Mouse (Mus musculus) thymus, postnatal 14 days (tissue): ENCODE results near the gene Gltp.
A peak's percentile ranks its signal among the peaks of the same experiment; 100 is the strongest.

Experiments used
- DNase-seq: peaks from one replicate; pipeline ENCODE4 v3.0.0; 2021

Gltp gene

GRCm38 (mm10) chr5:114655721-114656120, 35.1 kb downstream of the Gltp start:
- DNase-seq: no peak

DNA sequence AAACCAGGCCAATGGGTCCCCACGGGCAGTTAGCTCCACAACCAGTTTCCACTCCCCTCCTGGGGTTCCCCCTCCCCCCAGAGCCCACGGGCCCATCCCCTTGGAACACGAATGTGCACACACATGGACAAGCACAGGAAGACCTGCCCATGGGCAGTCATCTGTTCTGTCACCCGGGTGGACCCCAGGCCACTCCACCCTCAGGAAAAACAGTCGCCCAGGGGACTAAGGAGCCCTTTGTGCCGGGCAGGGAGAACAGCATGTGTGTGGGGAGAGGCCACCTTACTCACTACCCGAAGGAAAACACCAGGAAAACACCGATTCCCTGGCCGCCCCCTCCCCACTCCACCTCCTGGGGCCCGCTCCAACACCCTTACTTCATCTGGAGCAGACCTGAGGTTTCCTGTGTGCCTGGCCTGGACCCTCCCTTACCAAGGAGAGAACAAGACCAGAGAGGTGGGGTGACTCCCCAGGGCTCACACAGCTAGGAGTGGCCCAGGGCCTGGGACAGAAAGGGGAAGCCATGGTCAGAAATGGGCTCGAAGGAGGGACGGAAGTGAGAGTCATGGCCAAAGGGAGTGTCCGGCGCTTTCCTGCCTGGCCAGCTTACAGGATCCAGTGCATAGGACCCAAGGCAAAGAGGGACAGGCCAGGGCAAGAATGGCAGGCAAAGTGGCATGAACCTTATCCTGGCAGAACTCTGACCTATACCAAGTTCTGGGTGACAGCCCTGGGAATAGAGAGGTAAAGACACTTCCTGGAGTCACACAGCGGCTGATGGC, 36.9 kb downstream of the Gltp start:
- no peak for DNase-seq

DNA sequence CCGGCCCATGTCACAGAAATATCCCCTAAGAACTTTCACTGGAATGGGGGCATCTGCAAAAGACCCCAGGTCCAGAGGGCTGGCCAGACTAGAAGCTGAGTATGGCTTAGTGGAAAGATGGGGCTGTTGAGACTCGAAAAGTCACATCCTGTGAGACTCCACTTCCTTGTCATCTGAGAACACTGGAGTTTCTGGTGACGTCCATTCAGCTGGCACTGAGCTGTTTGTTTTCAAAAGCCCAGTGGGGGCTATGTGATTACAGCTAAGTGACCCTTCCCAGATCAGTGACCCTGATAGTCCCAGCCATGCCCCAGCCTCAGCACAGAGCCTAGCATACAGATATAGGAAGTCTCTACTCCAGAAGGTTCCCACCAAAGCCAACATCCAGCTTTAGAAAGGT, 39.3 kb downstream of the Gltp start:
- no peak for DNase-seq

DNA sequence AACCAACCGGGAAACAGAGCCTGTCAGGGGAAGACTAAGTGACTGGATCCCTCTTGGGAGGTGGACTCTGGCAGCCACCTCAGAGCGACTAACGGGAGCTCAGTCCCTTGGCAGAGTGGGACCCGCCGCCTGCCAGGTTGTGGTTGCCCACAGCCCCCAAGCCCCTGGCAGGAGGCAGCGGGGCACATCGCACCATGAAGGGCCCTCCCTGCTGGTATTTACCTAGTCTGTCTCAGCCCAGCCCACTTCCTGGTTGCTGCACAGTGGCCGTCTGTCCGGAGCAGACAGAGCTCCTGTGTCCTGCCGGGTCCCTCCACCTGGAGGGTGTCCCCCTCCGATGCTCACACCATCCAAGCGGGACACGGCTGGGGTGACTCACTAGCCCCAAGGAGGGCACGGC, 39.8 kb downstream of the Gltp start:
- DNase-seq: no peak

GRCm38 (mm10) chr5:114648728-114649311, 42.0 kb downstream of the Gltp start:
- no peak for DNase-seq

- peak; percentile 38 for DNase-seq
Measured at GRCm38 (mm10) chr5:114647211-114647974, 43.4 kb downstream of the Gltp start.

- no peak for DNase-seq
Measured at GRCm38 (mm10) chr5:114645916-114646315, 44.9 kb downstream of the Gltp start.

DNA sequence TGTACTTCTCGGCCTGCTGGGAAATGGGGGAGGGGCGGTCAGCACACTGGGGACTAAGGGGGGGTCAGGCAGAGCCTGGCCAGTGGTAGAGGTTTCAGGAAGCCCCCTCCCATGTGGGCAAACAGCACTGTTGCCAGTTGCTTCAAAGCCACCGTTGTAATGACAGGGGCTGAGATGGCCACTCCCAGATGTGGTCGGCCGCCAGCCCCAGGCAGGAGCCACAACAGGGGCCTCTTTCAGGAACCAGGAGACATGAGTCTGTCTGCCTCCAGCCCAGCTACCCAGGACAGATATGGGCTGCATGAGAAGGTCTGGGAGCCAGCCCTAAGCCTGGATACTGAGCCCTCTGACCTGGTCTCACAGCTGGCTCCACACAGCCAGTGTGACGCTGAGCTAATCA, 45.9 kb downstream of the Gltp start:
- no peak for DNase-seq

GRCm38 (mm10) chr5:114640809-114641208, 50.0 kb downstream of the Gltp start:
- DNase-seq: no peak

GRCm38 (mm10) chr5:114639645-114639957, 51.2 kb downstream of the Gltp start:
- no peak for DNase-seq

DNA sequence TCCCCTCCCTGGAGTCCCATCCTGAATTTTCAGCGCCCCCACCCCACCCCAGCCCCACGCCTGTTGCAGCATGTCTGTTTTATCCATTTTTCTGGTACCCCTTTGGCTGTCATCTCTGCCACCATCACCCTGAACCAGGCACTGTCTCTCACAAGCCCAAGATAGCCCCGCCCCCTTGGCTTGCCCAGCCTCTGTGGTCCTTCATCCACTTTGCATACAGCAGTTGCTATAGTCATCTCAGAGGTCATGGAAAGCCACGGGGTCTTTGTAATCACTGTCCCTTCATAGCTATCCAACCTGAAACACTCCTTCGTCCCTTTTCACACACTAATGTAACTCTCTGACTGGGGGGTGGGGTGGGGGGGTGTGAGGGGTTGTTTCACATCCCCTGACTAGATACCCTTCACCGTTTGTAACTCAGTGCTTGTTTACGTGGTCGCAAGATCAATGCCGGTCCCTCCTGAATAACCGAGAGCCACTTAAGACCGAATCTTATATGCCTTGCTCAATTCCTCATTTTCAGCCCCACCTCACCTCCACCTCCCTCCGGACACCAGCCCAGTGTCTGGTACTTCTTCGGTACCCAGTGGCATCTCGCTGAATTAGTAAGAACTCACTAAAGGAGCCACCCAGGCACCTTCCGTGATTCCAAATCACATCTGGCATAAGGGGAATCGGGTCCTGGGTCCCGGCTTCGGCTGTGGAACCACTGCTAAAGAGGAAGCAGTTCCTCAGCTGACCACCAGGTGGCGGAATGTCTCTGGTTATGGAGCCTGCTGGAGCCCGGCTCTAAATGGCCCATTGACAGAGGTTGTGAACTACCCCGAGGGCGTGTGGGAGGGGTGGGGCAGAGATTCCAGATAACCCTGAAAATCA, 51.8 kb downstream of the Gltp start:
- DNase-seq: peak; percentile 87

- no peak for DNase-seq
Measured at GRCm38 (mm10) chr5:114636091-114636490, 54.7 kb downstream of the Gltp start.

GRCm38 (mm10) chr5:114631336-114631735, 59.4 kb downstream of the Gltp start:
- peak; percentile 46 for DNase-seq

GRCm38 (mm10) chr5:114625590-114625989, 65.2 kb downstream of the Gltp start:
- DNase-seq: peak; percentile 79

DNA sequence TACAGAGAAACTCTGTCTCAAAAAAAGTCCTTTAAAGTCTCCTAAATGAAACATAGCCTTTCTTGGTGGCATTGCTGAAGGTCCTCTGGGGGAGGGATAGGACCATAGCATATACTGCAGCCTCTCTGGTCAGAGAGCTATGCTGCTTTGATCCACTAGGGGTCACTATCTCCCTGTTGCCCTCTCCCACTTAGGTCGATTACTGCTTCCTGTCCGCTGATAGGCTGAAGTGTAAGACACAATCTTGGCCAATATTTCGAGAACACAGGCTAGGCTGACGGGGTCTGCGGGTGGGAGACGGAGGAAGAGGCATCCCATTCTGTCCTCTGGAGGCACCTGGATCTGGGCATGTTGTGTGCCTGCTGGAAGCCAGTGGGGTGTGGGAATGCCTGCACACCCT, 70.5 kb downstream of the Gltp start:
- peak; percentile 40 for DNase-seq
